Mouse (Mus musculus) cerebellum, postnatal 36 days (tissue): Measurements from ENCODE around the gene Tcf7l2.

Experiments
- DNase-seq, 2 experiments: peaks; one replicate each; pipeline ENCODE4 v3.0.0; 2021 to 2022; ENCODE audit warnings: mixed read lengths in 2 of 2

Gene Tcf7l2

GRCm38 (mm10) chr19:55741439-55741928 is at the start of gene Tcf7l2:
Tcf7l2 (plus strand) TSS chr19:55741820.
- DNase-seq, result peak; percentile 23 to 39

GRCm38 (mm10) chr19:55694651-55695050 is 47.0 kb upstream of the Tcf7l2 start:
- no peak for DNase-seq

DNA sequence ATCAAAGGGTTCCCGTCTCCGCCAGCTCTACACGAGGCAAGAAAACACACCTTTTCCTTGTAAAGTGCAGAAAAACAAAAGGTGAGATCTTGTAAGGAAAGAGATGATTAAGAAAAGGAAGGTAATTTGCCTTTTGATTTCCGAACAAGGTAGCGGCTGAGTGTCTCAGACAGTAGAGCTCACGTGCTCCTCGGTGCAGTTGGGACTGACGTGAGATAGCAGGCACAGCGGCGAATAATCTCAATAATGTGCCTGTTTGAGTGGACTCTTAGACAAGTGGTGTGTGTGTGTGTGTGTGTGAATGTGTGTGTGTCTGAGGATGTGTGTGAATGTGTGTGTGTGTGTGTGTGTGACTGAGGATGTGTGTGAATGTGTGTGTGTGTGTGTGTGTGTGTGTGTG is 46.2 kb upstream of the Tcf7l2 start:
- no peak for DNase-seq

- DNase-seq, result no peak
These were observed 42.7 kb upstream of the Tcf7l2 start for GRCm38 (mm10) chr19:55698892-55699291.

DNA sequence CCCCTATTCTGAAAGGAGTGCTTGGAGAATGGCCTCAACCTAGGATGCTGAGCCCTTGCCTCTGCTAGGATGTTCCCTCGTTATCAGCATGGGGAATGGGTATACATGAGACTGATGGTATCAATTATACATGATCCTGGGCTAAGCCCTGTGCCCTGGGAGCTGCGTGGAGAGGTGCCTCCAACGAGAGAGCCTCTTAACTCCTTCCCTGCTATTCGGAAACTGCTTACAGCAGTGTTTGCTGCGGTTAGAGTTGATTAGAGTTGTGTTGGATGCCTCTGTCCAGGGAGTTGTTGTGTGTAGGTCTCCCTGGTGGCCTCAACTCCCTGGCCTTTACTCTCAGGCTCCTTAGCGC is 41.4 kb upstream of the Tcf7l2 start:
- no peak for DNase-seq

DNA sequence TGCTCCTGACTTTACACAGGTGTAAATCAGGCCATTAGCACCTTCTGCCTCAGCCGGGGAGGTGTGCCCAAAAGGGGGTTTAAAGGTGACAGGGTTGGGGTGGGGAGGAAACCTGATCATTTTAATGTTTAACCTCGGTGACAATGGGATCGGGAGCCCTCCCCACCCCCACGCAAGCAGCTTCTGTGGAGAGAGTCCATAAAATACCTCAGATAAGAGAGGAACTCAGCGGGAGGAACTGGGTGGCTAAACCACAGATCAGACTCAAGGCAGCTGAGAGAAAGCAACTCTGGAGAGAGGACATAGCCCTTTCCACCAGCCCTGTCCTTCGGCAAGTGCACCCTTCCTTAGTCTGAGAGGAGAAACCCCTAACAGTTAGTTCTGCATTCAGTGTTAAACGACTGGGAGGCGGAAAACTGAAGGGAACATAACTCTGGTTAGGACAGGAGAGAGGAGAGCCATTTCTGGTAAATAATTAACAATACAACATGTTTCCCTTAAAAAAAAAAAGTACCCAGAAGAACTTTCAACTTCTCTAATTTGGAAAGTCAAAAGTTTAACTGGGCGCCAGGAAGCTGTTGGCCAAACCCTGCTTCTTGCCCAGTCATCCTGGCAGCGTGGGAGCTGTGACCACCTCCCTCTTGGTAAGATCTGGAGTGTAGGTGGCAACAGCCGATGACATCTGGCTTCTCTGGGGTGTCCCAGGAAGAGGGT is 40.9 kb upstream of the Tcf7l2 start:
- DNase-seq, result no peak

- DNase-seq, result no peak
These were observed 40.4 kb upstream of the Tcf7l2 start for GRCm38 (mm10) chr19:55701283-55701633.

DNA sequence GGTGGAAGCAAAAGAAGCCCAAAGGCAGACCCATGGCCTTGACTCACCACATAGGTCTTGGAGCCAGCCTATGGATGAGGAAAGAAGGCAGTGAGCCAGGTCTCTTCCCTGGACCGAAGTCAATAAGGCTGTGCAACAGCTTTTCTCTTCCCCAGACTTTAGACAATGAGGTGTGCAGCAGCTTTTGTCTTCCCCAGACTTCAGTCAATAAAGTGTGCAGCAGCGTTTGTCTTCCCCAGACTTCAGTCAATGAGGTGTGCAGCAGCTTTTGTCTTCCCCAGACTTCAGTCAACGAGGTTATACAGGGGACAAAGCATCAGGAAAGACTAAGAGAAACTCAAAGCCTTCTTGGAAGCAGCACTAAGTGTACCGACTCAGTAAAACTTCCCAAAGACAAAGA is 39.5 kb upstream of the Tcf7l2 start:
- DNase-seq, result no peak

GRCm38 (mm10) chr19:55702716-55703115 is 38.9 kb upstream of the Tcf7l2 start:
- DNase-seq, result no peak

DNA sequence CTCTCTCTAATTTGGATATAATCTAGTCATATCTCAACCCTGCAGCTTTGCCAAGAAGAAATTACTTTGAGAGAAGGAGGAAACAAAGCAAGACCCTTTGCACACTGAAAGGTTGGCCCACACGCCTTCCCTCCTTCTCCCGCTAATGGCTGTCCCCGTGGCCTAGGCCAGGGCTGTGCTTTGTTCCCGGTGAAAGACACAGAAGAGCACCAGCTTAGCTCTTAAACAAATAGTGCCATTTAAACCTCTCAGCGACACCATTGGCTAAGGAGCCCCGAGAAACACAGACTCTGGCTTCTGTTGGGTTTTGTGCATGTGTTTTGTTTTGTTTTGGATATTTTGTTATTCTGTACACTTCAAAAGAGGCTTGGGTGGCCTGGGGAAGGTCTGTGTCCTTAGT is 37.5 kb upstream of the Tcf7l2 start:
- no peak for DNase-seq

DNA sequence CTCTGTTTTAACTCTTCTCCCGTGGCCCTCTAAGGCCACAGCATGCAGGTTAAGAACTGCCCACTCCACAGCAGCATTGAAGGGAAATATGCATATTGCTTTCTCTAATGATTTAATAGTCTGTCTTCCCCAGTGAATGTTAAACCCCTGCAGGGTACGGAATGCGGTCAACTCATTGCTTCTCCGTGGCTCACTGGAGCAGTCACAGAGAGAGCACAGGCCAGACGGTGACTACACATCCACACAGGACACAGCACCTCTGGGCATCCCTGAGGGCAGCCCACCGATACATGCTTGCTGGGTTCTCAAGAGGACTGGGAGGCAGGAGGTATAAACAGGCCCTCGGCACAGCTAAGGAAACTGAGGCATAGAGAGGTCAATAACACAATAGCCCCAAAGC is 35.3 kb upstream of the Tcf7l2 start:
- no peak for DNase-seq

DNA sequence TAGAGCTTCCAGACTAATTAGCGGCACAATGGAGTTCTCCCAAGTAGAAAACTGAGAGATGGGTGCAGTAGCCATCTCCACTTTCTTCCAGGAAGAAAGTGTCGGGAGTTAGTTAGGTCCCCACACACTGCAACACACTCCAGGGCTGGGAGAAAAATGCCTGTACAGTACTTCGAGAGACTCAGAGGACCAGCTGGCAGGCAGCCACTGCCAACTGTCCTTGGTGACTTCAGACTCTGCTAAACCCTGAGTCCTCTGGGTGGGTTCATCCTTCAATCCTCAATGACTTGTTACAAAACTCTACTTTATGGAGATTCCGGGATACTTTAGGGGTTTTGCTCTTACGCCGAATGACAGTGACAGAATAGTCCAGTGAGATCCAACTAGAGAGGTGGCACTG is 34.8 kb upstream of the Tcf7l2 start:
- DNase-seq, result no peak

GRCm38 (mm10) chr19:55708031-55708554 is 33.5 kb upstream of the Tcf7l2 start:
- no peak for DNase-seq

- DNase-seq, result no peak
These were observed 30.8 kb upstream of the Tcf7l2 start for GRCm38 (mm10) chr19:55710841-55711240.

DNA sequence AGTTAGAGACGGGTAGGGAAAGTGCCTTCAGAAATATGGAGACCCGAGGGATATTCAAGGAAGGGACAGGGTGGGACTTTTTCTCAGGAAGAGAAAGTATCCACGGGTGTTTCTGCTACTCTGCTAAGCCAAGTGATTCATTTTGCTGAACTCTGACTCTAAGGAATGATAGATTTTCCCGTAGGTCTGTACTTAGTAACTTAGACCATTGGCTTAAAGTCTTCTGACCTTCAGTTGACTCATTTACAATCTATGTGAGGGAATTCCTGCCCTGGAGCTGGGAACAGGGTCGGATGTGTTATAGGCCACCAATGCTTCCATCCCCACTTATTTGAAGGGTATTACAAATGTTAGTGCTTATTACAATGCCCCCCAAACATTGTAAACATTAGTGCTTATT is 29.9 kb upstream of the Tcf7l2 start:
- DNase-seq, result no peak

- DNase-seq, result no peak
These were observed 28.9 kb upstream of the Tcf7l2 start for GRCm38 (mm10) chr19:55712678-55713077.

- no peak for DNase-seq
These were observed 27.6 kb upstream of the Tcf7l2 start for GRCm38 (mm10) chr19:55714015-55714414.

DNA sequence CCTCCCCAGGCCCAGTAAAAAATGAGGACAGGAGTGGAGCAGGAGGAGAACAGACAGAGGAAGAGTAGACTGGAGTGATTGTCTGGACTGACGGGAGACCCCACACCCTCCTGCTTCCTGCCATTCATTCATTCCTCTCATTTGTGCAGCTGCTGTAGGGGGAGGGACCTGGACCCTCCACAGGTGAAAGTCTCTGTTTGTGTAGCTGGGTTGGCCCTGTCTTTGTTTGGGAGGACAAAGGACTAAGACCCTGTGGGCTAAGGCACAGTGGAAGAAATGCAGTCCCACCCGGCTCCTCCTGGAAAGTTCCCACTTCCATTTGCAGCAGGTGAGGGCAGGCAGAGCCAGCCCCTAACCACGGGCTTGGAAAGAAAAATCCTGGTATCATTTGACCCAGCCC is 27.0 kb upstream of the Tcf7l2 start:
- DNase-seq, result no peak

GRCm38 (mm10) chr19:55719083-55719482 is 22.5 kb upstream of the Tcf7l2 start:
- DNase-seq, result no peak

DNA sequence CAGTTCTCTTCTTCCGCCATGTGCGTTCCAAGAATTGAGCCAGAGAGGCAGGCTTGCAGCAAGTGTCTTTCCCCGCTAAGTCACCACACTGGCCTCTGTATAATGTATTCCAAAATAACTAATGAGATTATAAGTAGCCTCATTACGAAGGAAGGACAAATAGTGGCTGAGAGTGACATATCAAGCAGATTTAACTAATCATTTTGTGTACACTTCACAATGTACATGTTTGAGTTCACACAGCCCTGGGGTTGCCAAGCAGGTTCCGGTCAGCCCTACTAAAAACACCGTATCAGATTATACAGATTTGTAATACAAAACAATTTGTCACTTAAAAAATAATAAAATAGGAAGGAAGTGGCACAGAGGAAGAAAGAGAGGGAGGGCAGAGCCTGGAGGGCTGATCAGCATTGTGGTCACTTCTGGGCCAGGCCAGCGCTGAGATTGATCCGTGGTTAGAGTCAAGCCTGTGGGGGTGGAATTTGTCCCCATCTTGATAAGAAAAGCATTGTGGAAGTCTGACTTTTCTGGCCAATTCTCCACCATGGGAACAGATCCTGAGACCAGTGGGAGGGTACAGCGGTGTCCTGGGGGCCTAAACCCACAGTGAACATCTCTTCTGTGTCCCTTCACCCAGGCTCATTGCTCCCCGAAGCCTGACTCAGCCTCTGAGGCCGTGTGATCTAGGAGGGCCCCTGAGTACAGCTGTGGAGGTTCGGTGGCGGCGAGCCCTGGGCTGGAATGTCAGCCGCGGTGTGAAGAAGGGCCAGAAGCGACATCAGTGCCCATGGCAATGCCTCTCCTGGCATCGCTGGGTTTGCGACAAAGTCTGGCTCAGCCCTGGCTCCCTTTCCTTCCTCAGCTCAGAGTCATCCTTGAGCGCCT is 21.9 kb upstream of the Tcf7l2 start:
- DNase-seq, result no peak

GRCm38 (mm10) chr19:55720409-55721092 is 21.1 kb upstream of the Tcf7l2 start:
- no peak for DNase-seq

DNA sequence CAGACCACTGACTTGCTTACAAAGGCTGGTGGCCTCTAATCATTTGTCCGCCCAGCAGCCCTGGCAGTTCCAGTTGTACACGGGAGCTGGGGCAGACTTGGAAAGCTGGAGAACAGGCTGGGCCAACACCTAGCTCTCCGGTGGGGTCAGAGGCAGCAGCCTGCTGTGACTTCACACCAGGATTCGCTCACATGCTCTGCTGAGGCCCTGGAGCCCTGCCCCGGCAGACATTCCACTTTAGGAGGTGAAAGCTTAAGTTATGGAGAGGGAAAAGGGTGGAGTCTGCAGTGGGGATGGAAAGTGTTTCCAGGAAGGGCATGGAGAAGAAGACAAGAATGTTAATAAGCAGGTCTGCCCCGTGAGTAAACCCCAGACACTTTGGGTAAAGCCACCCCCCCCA is 19.2 kb upstream of the Tcf7l2 start:
- no peak for DNase-seq

- DNase-seq, result no peak
These were observed 12.2 kb upstream of the Tcf7l2 start for GRCm38 (mm10) chr19:55729376-55729775.
